Mouse (Mus musculus) mouse trophoblast stem cell (cell line): ENCODE results near the gene Olfr670.
"Not testable (repeated sequence)": the region's sequence is repeated elsewhere in the genome, so short reads cannot be mapped to it uniquely, and the experiment has no call there.

ENCODE experiments used
- in situ Hi-C, 2 experiments: fragments of 300-500 bp; cut with MseI, MboI; formaldehyde crosslinking; loops; 2 replicates in 1 of 2; 3 replicates in 1 of 2; pipeline ENCODE4 v1.15.1; 2025

The Olfr670 gene

DNA sequence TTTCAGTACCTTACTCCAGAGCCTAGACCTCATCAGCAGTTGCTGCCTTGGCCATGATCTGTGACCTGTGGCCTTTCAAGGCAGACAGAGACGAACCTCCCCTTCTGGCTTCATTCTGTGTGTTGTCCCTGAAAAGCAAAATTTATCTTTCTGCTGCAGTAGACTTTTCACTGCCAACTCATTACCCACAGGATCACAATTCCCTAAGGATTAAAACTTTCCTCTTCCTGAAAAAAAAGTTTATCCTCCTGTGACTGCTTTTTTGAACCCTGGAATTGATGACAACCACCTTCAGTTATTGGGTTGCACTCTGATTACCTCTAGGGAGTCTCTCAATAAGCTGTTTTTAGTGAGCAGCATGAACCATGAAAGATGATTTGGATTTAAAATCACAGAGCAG is at the start of gene Olfr670:
TSS of gene Olfr670 (minus strand) at position 101 of the 400 bp plus-strand sequence.
- in situ Hi-C loops = no loop called here

DNA sequence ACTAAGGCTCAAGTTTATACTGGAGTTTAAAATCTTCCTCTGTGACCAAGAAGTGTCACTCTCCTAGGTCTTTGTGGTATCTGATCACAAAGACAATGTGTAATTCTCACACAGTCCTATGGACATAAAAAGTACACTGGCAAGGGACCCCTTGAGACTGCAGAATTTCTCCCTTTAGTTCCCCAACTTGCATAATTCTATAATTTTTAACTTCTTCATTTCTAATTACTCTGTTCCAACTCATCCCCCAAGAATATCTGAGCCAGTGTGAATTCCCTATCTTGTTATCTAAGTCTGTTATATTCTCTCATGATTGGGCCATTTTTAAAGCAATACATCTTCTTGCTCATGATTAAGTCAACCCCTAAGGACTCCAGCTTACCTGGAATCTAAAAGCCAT is 39.5 kb upstream of the Olfr670 start, which contains the start of gene Olfr672:
TSS of gene Olfr672 (minus strand) at position 101 of the 400 bp plus-strand sequence.
- in situ Hi-C loops = no loop called here

DNA sequence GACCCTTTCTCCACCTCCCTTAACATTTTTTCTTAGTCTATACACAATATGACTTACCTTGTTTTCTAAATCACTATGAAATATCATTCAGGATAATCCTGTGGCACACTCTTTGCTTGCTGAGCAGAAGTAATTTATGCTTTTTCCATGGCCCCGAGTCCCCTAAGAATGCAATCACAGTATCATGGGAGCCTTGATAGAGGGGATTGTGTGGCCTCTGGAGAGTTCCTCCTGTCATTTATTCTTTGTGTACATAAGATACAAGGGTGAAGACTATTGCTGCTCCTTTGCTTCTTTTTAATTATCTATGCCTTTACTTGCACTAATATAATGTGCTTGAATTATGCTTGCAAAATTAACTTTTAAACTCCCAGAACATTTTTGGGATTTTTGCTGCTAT is 16.6 kb upstream of the Olfr670 start, which contains the start of gene Olfr671:
TSS of gene Olfr671 (minus strand) at position 101 of the 400 bp plus-strand sequence.
- in situ Hi-C loops = no loop called here

DNA sequence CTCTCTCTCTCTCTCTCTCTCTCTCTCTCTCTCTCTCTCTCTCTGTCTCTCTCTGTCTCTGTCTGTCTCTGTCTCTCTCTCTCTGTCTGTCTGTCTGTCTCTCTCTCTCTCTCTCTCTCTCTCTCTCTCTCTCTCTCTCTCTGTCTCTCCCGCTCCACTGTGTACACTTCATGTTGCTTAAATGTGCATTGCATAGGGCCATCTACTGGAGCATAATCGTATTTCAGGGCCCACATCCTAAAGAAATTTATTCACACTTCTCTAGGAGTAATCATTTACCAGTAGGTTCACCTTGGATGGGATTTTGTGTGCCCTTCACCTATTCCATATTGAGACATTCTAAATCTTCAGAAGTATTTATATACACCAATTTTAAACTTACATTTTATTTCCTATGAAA is 10.1 kb upstream of the Olfr670 start:
- in situ Hi-C loops = not testable (repeated sequence)

DNA sequence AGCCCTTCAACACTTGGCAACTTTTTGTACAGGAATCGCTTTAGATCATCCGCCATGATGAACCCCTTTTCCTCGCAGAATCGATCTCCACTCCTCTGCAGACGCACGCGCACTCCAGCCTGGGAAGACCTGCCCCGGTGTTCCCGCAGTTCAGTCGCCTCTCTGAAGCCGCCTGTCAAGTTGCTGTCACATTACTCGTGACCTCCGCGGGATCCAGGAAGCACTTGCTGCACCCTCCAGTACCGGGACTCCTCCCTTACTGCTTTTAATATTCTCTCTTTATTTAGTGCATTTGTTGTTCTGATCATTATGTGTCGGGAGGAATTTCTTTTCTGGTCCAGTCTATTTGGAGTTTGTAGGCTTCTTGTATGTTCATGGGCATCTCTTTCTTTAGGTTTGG is 12.2 kb downstream of the Olfr670 start:
- in situ Hi-C loops = not testable (repeated sequence)

DNA sequence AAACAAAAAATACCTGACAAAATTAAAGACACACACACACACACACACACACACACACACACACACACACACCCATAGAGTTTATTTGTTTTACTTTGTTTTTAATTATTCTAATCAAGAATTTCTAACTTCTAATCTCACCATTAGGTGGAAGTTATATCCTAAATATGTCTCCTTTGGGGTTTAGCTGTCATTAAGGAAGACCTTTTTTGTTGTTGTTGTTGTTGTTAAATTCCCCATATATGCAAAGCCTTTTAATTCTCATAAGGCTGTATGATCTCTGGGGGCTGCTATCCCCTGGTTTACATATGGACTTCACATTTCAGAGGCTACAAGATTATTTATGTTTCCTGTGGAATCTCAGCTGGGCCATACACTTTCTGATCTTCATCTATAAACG is 28.5 kb downstream of the Olfr670 start, which contains the start of gene Olfr669:
TSS of gene Olfr669 (plus strand) at position 301 of the 400 bp plus-strand sequence.
- in situ Hi-C loops = no loop called here

DNA sequence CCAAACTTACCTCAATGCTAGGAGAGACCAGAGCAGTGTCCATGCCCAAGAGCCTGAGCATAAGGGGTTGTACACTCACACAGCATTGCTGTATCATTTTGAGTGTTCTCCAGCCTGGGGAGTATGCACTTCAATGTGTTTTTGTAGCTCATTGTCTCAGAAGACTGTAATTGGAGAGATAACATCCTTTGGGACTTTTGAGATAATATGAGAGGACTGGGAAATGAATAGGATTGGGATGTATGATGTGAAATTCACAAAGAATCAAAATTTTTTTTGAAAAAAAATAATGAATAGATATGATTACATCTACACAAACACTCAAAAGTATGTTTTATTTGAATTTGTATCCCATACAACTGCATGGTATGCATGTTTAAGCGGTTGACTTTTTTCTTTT is 34.5 kb downstream of the Olfr670 start, which contains the start of gene Olfr668:
TSS of gene Olfr668 (minus strand) at position 101 of the 400 bp plus-strand sequence.
- in situ Hi-C loops = no loop called here

DNA sequence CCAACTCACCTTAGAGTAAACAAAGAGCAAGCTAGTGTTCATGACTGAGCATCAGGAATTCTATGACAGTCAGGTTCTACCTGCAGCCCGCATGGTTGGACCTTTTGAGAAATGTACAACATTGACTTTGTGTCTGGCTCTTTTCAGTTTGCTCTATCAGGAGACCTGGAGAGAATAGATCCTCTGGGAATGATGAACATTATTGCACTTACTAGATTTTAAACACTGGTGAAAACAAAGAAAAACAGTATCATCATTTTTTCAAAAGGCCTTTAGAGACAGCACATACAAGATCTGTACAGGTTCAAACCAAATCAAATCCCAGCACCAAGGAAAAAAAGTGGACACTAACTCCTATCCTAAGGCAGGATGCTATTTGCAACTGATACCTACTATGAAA is 41.0 kb downstream of the Olfr670 start, which contains the start of gene Olfr667:
TSS of gene Olfr667 (minus strand) at position 101 of the 400 bp plus-strand sequence.
- in situ Hi-C loops = no loop called here
